Mouse (Mus musculus) embryonic facial prominence, embryonic 14.5 days (tissue): ENCODE measurements at regions not wholly inside any gene's neighbourhood (a gene's known extent, or its start where the extent isn't known, plus 50 kb on each side); places are given as distances from the start of the nearest gene placed in this dataset.

ENCODE experiments used
- ATAC-seq: fragments of 200-750 bp; cut with Nextera tagmentation; 2 replicates; pipeline ENCODE4 v1.8.0; 2017; ENCODE audit warnings: low read depth, moderate number of reproducible peaks, moderate TSS enrichment
- DNase-seq: peaks from one replicate; pipeline ENCODE4 v3.0.0-alpha.2; 2015; ENCODE audit warnings: low spot score
- H3K27ac ChIP-seq: fragments of 300-500 bp; sonication (generic); replicated peaks from 2 replicates; pipeline ENCODE4 v1.5.1; 2014; ENCODE audit warnings: low read depth, mild to moderate bottlenecking, low read length, moderate library complexity
- H3K27me3 ChIP-seq: fragments of 300-500 bp; sonication (generic); replicated peaks from 2 replicates; pipeline ENCODE4 v1.6.1; 2014; ENCODE audit warnings: low read length; ENCODE audit not compliant: control insufficient read depth, insufficient read depth
- H3K36me3 ChIP-seq: fragments of 300-500 bp; sonication (generic); 2 replicates; pipeline ENCODE4 v1.6.1; 2014; ENCODE audit warnings: low read length, mixed read lengths; ENCODE audit not compliant: control insufficient read depth, insufficient read depth
- H3K4me1 ChIP-seq: fragments of 300-500 bp; sonication (generic); 2 replicates; pipeline ENCODE4 v1.6.1; 2014; ENCODE audit warnings: antibody characterized with exemption, low read length; ENCODE audit not compliant: control insufficient read depth, insufficient read depth
- H3K4me2 ChIP-seq: fragments of 300-500 bp; sonication (generic); 2 replicates; pipeline ENCODE4 v1.6.1; 2014; ENCODE audit warnings: low read depth, mild to moderate bottlenecking, low read length, moderate library complexity, mixed read lengths
- H3K4me3 ChIP-seq: fragments of 300-500 bp; sonication (generic); 2 replicates; pipeline ENCODE4 v1.5.1; 2014; ENCODE audit warnings: low read depth, mild to moderate bottlenecking, low read length
- H3K9ac ChIP-seq: fragments of 300-500 bp; sonication (generic); 2 replicates; pipeline ENCODE4 v1.6.1; 2014; ENCODE audit warnings: low read depth, mild to moderate bottlenecking, low read length, moderate library complexity, mixed read lengths
- H3K9me3 ChIP-seq: fragments of 300-500 bp; sonication (generic); 2 replicates; pipeline ENCODE4 v1.6.1; 2016; ENCODE audit warnings: low read length; ENCODE audit not compliant: control insufficient read depth
- WGBS: fragments of 180-500 bp; shearing (Covaris S2); extraction: QIAGEN DNeasy Blood & Tissue Kit; methylation state at CpG from one replicate; pipeline ENCODE4 v1.1.7; 2014; 5-methylcytosine and 5-hydroxymethylcytosine counted together

- no peak overlapping the region for H3K27ac ChIP-seq
- no peak overlapping the region for H3K4me2 ChIP-seq
- 0 out of 2 replicates have a peak, but pooled peaks cover 3% of the 10 kb centered on the region for H3K4me1 ChIP-seq
- no peak overlapping the region for H3K9ac ChIP-seq
- H3K9me3 ChIP-seq = no peaks in the 10 kb centered on the region
- 61% methylated on average over 21 of the region's 21 CpGs for WGBS
- no peaks in the 10 kb centered on the region for H3K36me3 ChIP-seq
- DNase-seq (peak; percentile 92), ATAC-seq (peak; percentile 92)
- no peaks in the 10 kb centered on the region for H3K27me3 ChIP-seq
- H3K4me3 ChIP-seq = no peak overlapping the region
Measured at GRCm38 (mm10) chr2:9620303-9621244, 260.5 kb upstream of the 4930412O13Rik start.

- Histone ChIP-seq H3K4me3 (no peak overlapping the region), H3K9me3 (no peaks in the 10 kb centered on the region), H3K9ac (no peak overlapping the region), H3K27ac (no peak overlapping the region), H3K36me3 (no peaks in the 10 kb centered on the region), H3K4me2 (no peak overlapping the region), H3K27me3 (no peaks in the 10 kb centered on the region), H3K4me1 (0 out of 2 replicates have a peak, but pooled peaks cover 3% of the 10 kb centered on the region)
- DNase-seq (no peak), ATAC-seq (no peak)
- WGBS = 79% methylated on average over 2 of the region's 2 CpGs
Measured at GRCm38 (mm10) chr2:9623702-9624101, 257.4 kb upstream of the 4930412O13Rik start.

GRCm38 (mm10) chr2:9628026-9628425 lies 253.0 kb upstream of the 4930412O13Rik start:
- H3K9ac ChIP-seq = no peak overlapping the region
- H3K27ac ChIP-seq = no peak overlapping the region
- no peaks in the 10 kb centered on the region for H3K36me3 ChIP-seq
- ATAC-seq = no peak
- no peaks in the 10 kb centered on the region for H3K9me3 ChIP-seq
- WGBS = 81% methylated on average over 3 of the region's 3 CpGs
- H3K27me3 ChIP-seq = no peaks in the 10 kb centered on the region
- H3K4me3 ChIP-seq = no peak overlapping the region
- peaks cover 6% of the 10 kb centered on the region for H3K4me1 ChIP-seq
- no peak for DNase-seq
- no peak overlapping the region for H3K4me2 ChIP-seq

- WGBS = 14% methylated on average over 15 of the region's 15 CpGs
- H3K36me3 ChIP-seq = no peaks in the 10 kb centered on the region
- H3K27ac ChIP-seq = no peak overlapping the region
- no peak overlapping the region for H3K9ac ChIP-seq
- H3K4me2 ChIP-seq = peak overlapping the region; percentile 43
- H3K4me1 ChIP-seq = peaks cover 9% of the 10 kb centered on the region
- H3K27me3 ChIP-seq = no peaks in the 10 kb centered on the region
- H3K9me3 ChIP-seq = no peaks in the 10 kb centered on the region
- H3K4me3 ChIP-seq = peak overlapping the region; percentile 7
- ATAC-seq (no peak), DNase-seq (peak; percentile 34)
Measured at GRCm38 (mm10) chr2:9632719-9633446, 248.2 kb upstream of the 4930412O13Rik start.

- no peak overlapping the region for H3K4me2 ChIP-seq
- DNase-seq (no peak), ATAC-seq (no peak)
- H3K9ac ChIP-seq = no peak overlapping the region
- no peak overlapping the region for H3K4me3 ChIP-seq
- H3K9me3 ChIP-seq = no peaks in the 10 kb centered on the region
- H3K36me3 ChIP-seq = no peaks in the 10 kb centered on the region
- no peak overlapping the region for H3K27ac ChIP-seq
- no peaks in the 10 kb centered on the region for H3K27me3 ChIP-seq
- H3K4me1 ChIP-seq = no peaks in the 10 kb centered on the region
- WGBS = 52% methylated on average over 5 of the region's 5 CpGs
Measured at GRCm38 (mm10) chr2:9639262-9639661, 241.8 kb upstream of the 4930412O13Rik start.

- H3K4me2 ChIP-seq = no peak overlapping the region
- no peak overlapping the region for H3K4me3 ChIP-seq
- no peaks in the 10 kb centered on the region for H3K36me3 ChIP-seq
- WGBS = 56% methylated on average over 7 of the region's 7 CpGs
- no peaks in the 10 kb centered on the region for H3K27me3 ChIP-seq
- no peaks in the 10 kb centered on the region for H3K9me3 ChIP-seq
- no peak overlapping the region for H3K27ac ChIP-seq
- no peak overlapping the region for H3K9ac ChIP-seq
- DNase-seq = peak; percentile 17
- no peak for ATAC-seq
- H3K4me1 ChIP-seq = no peaks in the 10 kb centered on the region
Measured at GRCm38 (mm10) chr2:9641629-9642028, 239.4 kb upstream of the 4930412O13Rik start.

GRCm38 (mm10) chr2:9642411-9642810 lies 238.6 kb upstream of the 4930412O13Rik start:
- Histone ChIP-seq H3K36me3 (no peaks in the 10 kb centered on the region), H3K4me3 (no peak overlapping the region), H3K4me1 (no peaks in the 10 kb centered on the region), H3K9me3 (no peaks in the 10 kb centered on the region), H3K27ac (no peak overlapping the region), H3K4me2 (no peak overlapping the region), H3K9ac (no peak overlapping the region), H3K27me3 (no peaks in the 10 kb centered on the region)
- 37% methylated on average over 3 of the region's 3 CpGs for WGBS
- ATAC-seq (no peak), DNase-seq (no peak)

- H3K9ac ChIP-seq = no peak overlapping the region
Measured at GRCm38 (mm10) chr2:9646466-9646865, 234.6 kb upstream of the 4930412O13Rik start.

More at GRCm38 (mm10) chr2:9646466-9646865, 234.6 kb upstream of the 4930412O13Rik start:
- DNase-seq (no peak), ATAC-seq (no peak)
- no peak overlapping the region for H3K27ac ChIP-seq
- no peak overlapping the region for H3K4me2 ChIP-seq
- H3K4me3 ChIP-seq = no peak overlapping the region
- H3K27me3 ChIP-seq = no peaks in the 10 kb centered on the region
- WGBS = 68% methylated on average over 3 of the region's 3 CpGs
- H3K4me1 ChIP-seq = no peaks in the 10 kb centered on the region
- H3K9me3 ChIP-seq = no peaks in the 10 kb centered on the region
- H3K36me3 ChIP-seq = no peaks in the 10 kb centered on the region
